Mouse (Mus musculus): ENCODE measurements around the gene Hmgb2.

Hmgb2 gene

DNA sequence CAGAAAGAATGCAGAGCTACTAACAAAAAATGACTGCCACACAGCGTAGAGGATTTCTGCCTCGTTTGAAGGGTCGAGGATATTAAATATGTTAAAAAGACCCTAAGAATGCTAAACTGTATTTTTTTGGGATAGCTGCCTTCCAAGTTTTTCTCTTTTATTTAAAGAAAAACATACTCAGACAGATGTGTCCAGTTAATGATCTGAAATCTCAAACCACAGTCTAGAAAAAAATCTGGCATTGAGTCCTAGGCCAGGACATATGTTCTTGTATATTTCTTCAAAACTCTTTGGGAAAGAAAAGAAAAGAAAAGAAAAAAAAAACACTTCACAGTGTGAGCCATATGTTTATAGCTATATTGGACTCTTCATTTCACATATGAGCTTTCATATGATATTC, 51.0 kb downstream of the Hmgb2 start:
- no peak for DNase-seq

- DNase-seq: no peak
These were observed 52.0 kb downstream of the Hmgb2 start for GRCm38 (mm10) chr8:57563726-57564125.

DNA sequence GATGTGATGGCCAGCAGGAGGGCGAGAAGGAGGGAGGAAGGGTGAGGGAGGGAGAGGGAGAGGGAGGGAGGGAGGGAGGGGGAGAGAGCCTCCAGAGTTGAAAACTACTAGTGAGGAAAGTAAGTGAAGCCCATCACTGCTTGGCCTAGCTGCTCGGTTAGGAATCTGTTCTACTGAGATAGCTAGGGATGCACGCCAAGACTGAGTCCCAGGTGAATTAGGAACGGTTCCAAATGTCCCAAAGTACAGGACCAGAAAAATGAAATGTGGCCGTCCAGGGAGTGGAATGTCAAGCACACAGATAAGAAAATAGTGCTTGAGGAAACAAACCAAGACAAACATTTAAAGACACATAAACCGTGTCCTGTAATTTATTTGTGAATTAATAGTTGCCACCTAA, 53.3 kb downstream of the Hmgb2 start:
- no peak for DNase-seq
